Mouse (Mus musculus) cortical plate, adult 2 months (tissue): ENCODE results near the gene Spdye4a.

ENCODE experiments used
- CTCF ChIP-seq: fragments of 200-500 bp; IDR thresholded peaks from 2 replicates; pipeline ENCODE4 v1.5.1; 2011; ENCODE audit warnings: mild to moderate bottlenecking, control low read depth, low read length; ENCODE audit not compliant: insufficient read depth; ENCODE audit errors: extremely low read depth
- POLR2A ChIP-seq: fragments of 200-500 bp; IDR thresholded peaks from 2 replicates; pipeline ENCODE4 v1.6.1; 2011; ENCODE audit warnings: mild to moderate bottlenecking, low read length, control low read depth; ENCODE audit not compliant: insufficient read depth; ENCODE audit errors: extremely low read depth

DNA sequence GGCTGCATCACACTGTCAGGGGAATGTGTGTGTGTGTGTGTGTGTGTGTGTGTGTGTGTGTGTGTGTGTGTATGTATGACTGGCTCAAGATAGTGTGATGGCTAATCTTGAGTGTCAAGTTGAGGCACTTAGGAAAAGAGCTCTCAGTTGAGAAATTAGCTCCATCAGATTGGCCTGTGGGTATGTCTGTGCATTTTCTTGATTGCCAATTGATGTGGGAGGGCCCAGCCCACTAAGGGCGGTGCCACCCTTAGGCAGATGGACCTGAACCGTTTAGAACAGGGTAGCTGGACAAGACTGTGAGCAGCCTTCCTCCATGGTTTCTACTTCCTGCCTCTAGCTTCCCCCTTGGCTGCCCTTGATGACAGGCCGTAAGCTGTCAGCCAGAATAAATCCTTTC, 45.4 kb upstream of the Spdye4a start:
- no peak for TF ChIP-seq CTCF
- no peak for TF ChIP-seq POLR2A
